Mouse (Mus musculus) intestine, embryonic 14.5 days (tissue): ENCODE measurements around the gene Fbrs. TPM values are rescaled to one million over a fixed set of nuclear protein-coding genes. Genes with fewer than 3 reads are reported as not detected.

Experiments used
- ATAC-seq: fragments of 200-750 bp; cut with Nextera tagmentation; replicated peaks from 2 replicates; pipeline ENCODE4 v1.8.0; 2017; ENCODE audit warnings: low read depth, moderate number of reproducible peaks, moderate TSS enrichment, moderate library complexity; ENCODE audit not compliant: low FRiP score, low TSS enrichment
- DNase-seq: peaks from one replicate; pipeline ENCODE4 v3.0.0-alpha.2; 2018; ENCODE audit warnings: low spot score
- H3K27ac ChIP-seq: fragments of 300-500 bp; sonication (generic); 2 replicates; pipeline ENCODE4 v1.5.1; 2014; ENCODE audit warnings: low read depth, mild to moderate bottlenecking, control low read depth
- H3K27me3 ChIP-seq: fragments of 300-500 bp; sonication (generic); replicated peaks from 2 replicates; pipeline ENCODE4 v1.6.1; 2014; ENCODE audit warnings: low read length, control low read depth; ENCODE audit not compliant: control insufficient read depth, insufficient read depth
- H3K36me3 ChIP-seq: fragments of 300-500 bp; sonication (generic); 2 replicates; pipeline ENCODE4 v1.6.1; 2014; ENCODE audit warnings: low read length, control low read depth; ENCODE audit not compliant: control insufficient read depth, insufficient read depth
- H3K4me1 ChIP-seq: fragments of 300-500 bp; sonication (generic); replicated peaks from 2 replicates; pipeline ENCODE4 v1.6.1; 2014; ENCODE audit warnings: low read length, control low read depth, mixed read lengths; ENCODE audit not compliant: control insufficient read depth, insufficient read depth
- H3K4me2 ChIP-seq: fragments of 300-500 bp; sonication (generic); 2 replicates; pipeline ENCODE4 v1.6.1; 2014; ENCODE audit warnings: low read length
- H3K4me3 ChIP-seq: fragments of 300-500 bp; sonication (generic); 2 replicates; pipeline ENCODE4 v1.5.1; 2014; ENCODE audit warnings: low read depth, low read length, control low read depth, mixed read lengths
- H3K9ac ChIP-seq: fragments of 300-500 bp; sonication (generic); 2 replicates; pipeline ENCODE4 v1.6.1; 2014; ENCODE audit warnings: mild to moderate bottlenecking, low read length
- H3K9me3 ChIP-seq: fragments of 300-500 bp; sonication (generic); 2 replicates; pipeline ENCODE4 v1.6.1; 2016; ENCODE audit warnings: low read length, control low read depth; ENCODE audit not compliant: control insufficient read depth
- WGBS: fragments of 180-500 bp; shearing (Covaris S2); extraction: QIAGEN DNeasy Blood & Tissue Kit; methylation state at CpG from one replicate; pipeline ENCODE4 v1.1.7; 2014; 5-methylcytosine and 5-hydroxymethylcytosine counted together
- polyA plus RNA-seq: library from polyadenylated mRNA; unstranded; fragments of >200 nt; fragmentation: Nextera tagmentation; extraction: Ambion mirVana; gene quantifications from 2 replicates; pipeline ENCODE4 v1.2.1, GENCODE M21; 2014

Fbrs gene
- polyA plus RNA-seq, 1 experiment from 2014 or later, result 11.4 TPM

- DNase-seq (peak; percentile 77), ATAC-seq (no peak; the same call in 1 of the 2 replicates)
- Histone ChIP-seq H3K36me3 (peaks cover 46% of the 10 kb centered on the region), H3K4me3 (peak overlapping the region; percentile 81), H3K9me3 (0 out of 2 replicates have a peak, but pooled peaks cover 2% of the 10 kb centered on the region), H3K27me3 (no peaks in the 10 kb centered on the region), H3K9ac (peak overlapping the region; percentile 93), H3K4me2 (peak overlapping the region; percentile 63), H3K27ac (peak overlapping the region; percentile 96), H3K4me1 (peaks cover 12% of the 10 kb centered on the region; the same call in 1 of the 2 replicates)
- WGBS, result 2% methylated on average over 7 of the region's 7 CpGs
Measured at GRCm38 (mm10) chr7:127472060-127472459, 6.9 kb upstream of the Fbrs start.

DNA sequence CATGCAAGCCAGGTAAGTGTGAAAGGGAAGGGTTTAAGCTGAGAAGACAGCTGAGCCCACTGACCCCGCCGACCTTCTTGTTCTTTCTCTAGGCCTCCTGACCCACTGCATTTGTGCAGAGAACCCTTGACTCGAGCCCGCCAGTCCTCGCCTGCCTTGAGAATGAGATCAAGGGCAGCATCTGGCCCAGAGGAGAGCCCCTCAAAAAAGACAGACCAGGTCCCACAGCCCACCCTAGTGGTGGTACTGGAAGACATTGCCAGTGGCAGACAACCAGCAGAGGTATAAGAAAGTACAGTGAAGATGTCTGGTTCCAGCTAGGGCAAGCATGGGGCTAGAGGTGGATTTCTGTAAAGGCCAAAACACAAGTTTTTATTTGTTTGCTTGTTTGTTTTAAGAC lies 5.3 kb upstream of the Fbrs start:
- H3K9me3 ChIP-seq, result no peaks in the 10 kb centered on the region
- H3K4me2 ChIP-seq, result no peak overlapping the region
- H3K4me3 ChIP-seq, result no peak overlapping the region
- ATAC-seq (no peak), DNase-seq (no peak)
- H3K27ac ChIP-seq, result no peak overlapping the region
- WGBS, result 84% methylated on average over 5 of the region's 5 CpGs
- H3K4me1 ChIP-seq, result peaks cover 13% of the 10 kb centered on the region; the same call in 1 of the 2 replicates
- no peak overlapping the region for H3K9ac ChIP-seq
- peaks cover 36% of the 10 kb centered on the region for H3K36me3 ChIP-seq
- no peaks in the 10 kb centered on the region for H3K27me3 ChIP-seq

GRCm38 (mm10) chr7:127474378-127475070 lies 4.5 kb upstream of the Fbrs start:
- H3K9ac ChIP-seq, result no peak overlapping the region
- H3K36me3 ChIP-seq, result peaks cover 36% of the 10 kb centered on the region
- WGBS, result 80% methylated on average over 6 of the region's 6 CpGs
- no peaks in the 10 kb centered on the region for H3K27me3 ChIP-seq
- DNase-seq (no peak), ATAC-seq (no peak)
- peaks cover 13% of the 10 kb centered on the region; the same call in 1 of the 2 replicates for H3K4me1 ChIP-seq
- no peak overlapping the region for H3K27ac ChIP-seq
- no peak overlapping the region for H3K4me2 ChIP-seq
- no peak overlapping the region for H3K4me3 ChIP-seq
- H3K9me3 ChIP-seq, result no peaks in the 10 kb centered on the region

DNA sequence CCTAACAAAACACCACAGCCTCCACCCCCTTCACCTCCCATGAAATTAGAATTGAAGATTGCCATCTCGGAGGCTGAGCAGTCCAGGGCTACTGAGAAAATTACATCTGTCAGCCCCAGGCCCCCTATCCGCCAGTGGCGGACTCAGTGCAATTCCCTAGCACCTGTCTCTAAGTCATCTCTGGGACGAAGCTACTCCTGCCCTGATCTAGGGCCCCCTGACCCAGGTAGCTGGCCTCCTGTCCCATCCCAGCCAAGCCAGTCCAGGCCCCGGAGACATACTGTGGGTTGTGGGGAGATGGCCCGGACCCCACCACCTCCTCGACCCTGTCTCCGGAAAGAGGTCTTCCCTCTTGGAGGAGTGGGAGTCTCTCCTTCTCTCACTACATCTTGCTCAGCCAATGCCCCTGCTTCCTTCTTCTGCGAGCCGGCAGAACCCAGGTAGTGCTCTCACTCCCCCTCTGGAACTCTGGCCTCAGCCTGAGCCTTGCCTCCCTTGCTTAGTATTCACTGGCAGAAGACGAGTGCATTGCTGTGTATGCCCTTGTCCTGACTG lies 3.7 kb upstream of the Fbrs start:
- H3K9ac ChIP-seq, result no peak overlapping the region
- H3K27ac ChIP-seq, result no peak overlapping the region
- H3K4me3 ChIP-seq, result no peak overlapping the region
- no peak for DNase-seq
- no peak for ATAC-seq
- peaks cover 19% of the 10 kb centered on the region for H3K4me1 ChIP-seq
- no peaks in the 10 kb centered on the region for H3K9me3 ChIP-seq
- no peaks in the 10 kb centered on the region for H3K27me3 ChIP-seq
- H3K36me3 ChIP-seq, result peaks cover 38% of the 10 kb centered on the region
- WGBS, result 92% methylated on average over 11 of the region's 11 CpGs
- no peak overlapping the region for H3K4me2 ChIP-seq

DNA sequence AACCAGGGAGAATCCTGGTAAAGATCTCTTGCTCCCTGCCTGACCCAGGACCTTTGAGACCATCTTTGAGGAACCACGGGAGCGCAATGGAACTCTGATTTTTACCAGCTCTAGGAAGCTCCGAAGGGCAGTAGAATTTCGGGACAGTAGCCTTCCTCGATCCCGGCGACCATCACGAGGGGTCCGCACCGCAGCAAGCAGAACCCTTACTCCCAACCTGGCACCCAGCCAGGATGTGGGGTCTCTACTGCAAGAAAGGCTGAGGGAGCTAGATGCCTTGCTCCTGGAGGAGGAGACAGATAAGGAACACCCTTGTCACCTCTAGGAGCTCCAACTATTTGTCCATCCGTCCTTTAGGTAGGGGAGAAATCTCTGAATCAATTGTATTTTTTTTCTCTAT lies 2.7 kb upstream of the Fbrs start:
- H3K9me3 ChIP-seq, result no peaks in the 10 kb centered on the region
- no peak overlapping the region for H3K27ac ChIP-seq
- DNase-seq (no peak), ATAC-seq (no peak)
- peaks cover 45% of the 10 kb centered on the region for H3K36me3 ChIP-seq
- no peak overlapping the region for H3K4me3 ChIP-seq
- H3K27me3 ChIP-seq, result no peaks in the 10 kb centered on the region
- no peak overlapping the region for H3K9ac ChIP-seq
- H3K4me2 ChIP-seq, result no peak overlapping the region
- 96% methylated on average over 11 of the region's 11 CpGs for WGBS
- H3K4me1 ChIP-seq, result peaks cover 28% of the 10 kb centered on the region

- H3K9me3 ChIP-seq, result no peaks in the 10 kb centered on the region
- peaks cover 28% of the 10 kb centered on the region for H3K4me1 ChIP-seq
- peak overlapping the region; percentile 83 for H3K4me3 ChIP-seq
- WGBS, result 67% methylated on average over 4 of the region's 4 CpGs
- H3K27me3 ChIP-seq, result no peaks in the 10 kb centered on the region
- H3K9ac ChIP-seq, result peak overlapping the region; percentile 40; the same call in 1 of the 2 replicates
- H3K36me3 ChIP-seq, result peaks cover 47% of the 10 kb centered on the region
- H3K4me2 ChIP-seq, result peak overlapping the region; percentile 95
- ATAC-seq (no peak), DNase-seq (no peak)
- peak overlapping the region; percentile 97 for H3K27ac ChIP-seq
Measured at GRCm38 (mm10) chr7:127476855-127477254, 2.1 kb upstream of the Fbrs start.

DNA sequence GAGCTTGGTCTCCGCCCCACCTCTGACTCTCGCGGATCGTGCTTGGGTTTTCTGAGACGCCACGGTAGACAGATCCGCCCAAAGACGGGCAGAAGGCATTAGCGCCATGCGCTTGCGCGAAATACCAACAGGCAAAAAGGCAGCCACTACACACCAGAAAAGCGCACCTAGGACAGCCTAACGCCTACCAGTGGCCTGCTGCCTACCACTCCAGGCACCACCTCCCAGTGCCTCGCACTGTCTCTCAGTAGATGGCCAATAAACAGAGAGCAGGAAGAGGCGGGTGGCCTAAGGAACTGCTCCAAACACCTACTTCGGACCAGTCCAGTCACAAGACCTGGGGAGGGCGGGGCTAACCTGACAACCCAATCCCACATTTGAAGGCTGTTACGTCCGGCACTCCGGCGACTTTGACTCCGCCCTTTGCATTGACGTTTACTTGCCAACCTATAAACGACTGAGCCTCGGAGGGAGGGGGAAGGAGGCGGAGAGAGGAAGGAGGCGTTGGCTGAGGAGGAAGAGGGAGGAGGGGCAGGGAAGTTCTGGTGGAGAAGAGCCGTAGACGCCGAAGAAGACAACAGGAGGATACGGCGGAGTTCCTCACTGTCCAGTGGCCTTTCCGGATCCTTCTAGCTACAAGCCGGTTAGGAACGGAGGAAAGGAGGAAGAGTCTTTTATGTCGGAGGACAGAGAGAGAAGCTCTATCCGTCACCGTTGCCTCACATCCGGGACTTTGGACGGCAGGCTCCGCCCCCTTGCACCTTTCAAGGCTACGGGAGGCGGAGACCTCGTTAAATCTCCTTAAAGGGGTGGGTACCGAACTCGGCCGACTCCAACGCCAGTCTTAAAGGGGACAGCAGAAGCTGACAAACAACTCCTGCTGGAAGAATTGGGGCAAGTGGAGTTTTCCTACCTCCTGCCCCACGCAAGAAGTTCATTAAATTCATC lies 1.0 kb upstream of the Fbrs start:
- Histone ChIP-seq H3K9me3 (no peaks in the 10 kb centered on the region), H3K4me2 (peak overlapping the region; percentile 95), H3K27ac (peak overlapping the region; percentile 97), H3K4me3 (peak overlapping the region; percentile 83), H3K4me1 (peaks cover 21% of the 10 kb centered on the region), H3K27me3 (no peaks in the 10 kb centered on the region), H3K36me3 (peaks cover 59% of the 10 kb centered on the region), H3K9ac (peak overlapping the region; percentile 92)
- DNase-seq (peak; percentile 100), ATAC-seq (peak; percentile 93)
- WGBS, result under 1% methylated on average over 50 of the region's 50 CpGs
